Mouse (Mus musculus) liver, embryonic 16.5 days (tissue): ENCODE results near the gene Tcf7l2. TPM values are rescaled to one million over a fixed set of nuclear protein-coding genes. Genes with fewer than 3 reads are reported as not detected.

Source experiments
- ATAC-seq: fragments of 200-750 bp; cut with Nextera tagmentation; 2 replicates; pipeline ENCODE4 v1.8.0; 2017; ENCODE audit warnings: low read depth, mild to moderate bottlenecking, moderate number of reproducible peaks, moderate library complexity
- H3K27ac ChIP-seq: fragments of 300-500 bp; sonication (generic); 2 replicates; pipeline ENCODE4 v1.5.1; 2014; ENCODE audit warnings: mild to moderate bottlenecking, low read length
- H3K27me3 ChIP-seq: fragments of 300-500 bp; sonication (generic); 2 replicates; pipeline ENCODE4 v1.6.1; 2014; ENCODE audit warnings: low read depth, low read length, mixed read lengths; ENCODE audit not compliant: control insufficient read depth, insufficient read depth
- H3K36me3 ChIP-seq: fragments of 300-500 bp; sonication (generic); 2 replicates; pipeline ENCODE4 v1.6.1; 2014; ENCODE audit warnings: mild to moderate bottlenecking; ENCODE audit not compliant: control insufficient read depth, insufficient read depth
- H3K4me1 ChIP-seq: fragments of 300-500 bp; sonication (generic); 2 replicates; pipeline ENCODE4 v1.6.1; 2014; ENCODE audit warnings: low read depth, low read length, mixed read lengths; ENCODE audit not compliant: control insufficient read depth
- H3K4me2 ChIP-seq: fragments of 300-500 bp; sonication (generic); 2 replicates; pipeline ENCODE4 v1.6.1; 2014; ENCODE audit warnings: low read depth, low read length, mixed read lengths
- H3K4me3 ChIP-seq: fragments of 300-500 bp; sonication (generic); 2 replicates; pipeline ENCODE4 v1.5.1; 2014; ENCODE audit warnings: low read depth, mild to moderate bottlenecking, low read length
- H3K9ac ChIP-seq: fragments of 300-500 bp; sonication (generic); 2 replicates; pipeline ENCODE4 v1.6.1; 2014; ENCODE audit warnings: low read depth, low read length
- H3K9me3 ChIP-seq: fragments of 300-500 bp; sonication (generic); replicated peaks from 2 replicates; pipeline ENCODE4 v1.6.1; 2016; ENCODE audit warnings: low read length; ENCODE audit not compliant: control insufficient read depth
- WGBS: fragments of 180-500 bp; shearing (Covaris S2); extraction: QIAGEN DNeasy Blood & Tissue Kit; methylation state at CpG from one replicate; pipeline ENCODE4 v1.1.7; 2014; ENCODE audit not compliant: insufficient replicate concordance; 5-methylcytosine and 5-hydroxymethylcytosine counted together
- polyA plus RNA-seq: library from polyadenylated mRNA; unstranded; fragments of >200 nt; fragmentation: Nextera tagmentation; extraction: Ambion mirVana; gene quantifications from 2 replicates; pipeline ENCODE4 v1.2.1, GENCODE M21; 2015

Gene Tcf7l2
- polyA plus RNA-seq, 1 experiment from 2014 or later, result 20.7 TPM

- no peak overlapping the region for H3K4me2 ChIP-seq
- no peak for ATAC-seq
- WGBS, result 83% methylated on average over 6 of the region's 6 CpGs
- no peak overlapping the region for H3K4me3 ChIP-seq
- H3K27me3 ChIP-seq, result no peaks in the 10 kb centered on the region
- H3K36me3 ChIP-seq, result no peaks in the 10 kb centered on the region
- peaks cover 3% of the 10 kb centered on the region; the same call in 1 of the 2 replicates for H3K9me3 ChIP-seq
- H3K4me1 ChIP-seq, result no peaks in the 10 kb centered on the region; the same call in 1 of the 2 replicates
- H3K9ac ChIP-seq, result no peak overlapping the region
- H3K27ac ChIP-seq, result no peak overlapping the region
These were observed 215.1 kb downstream of the Tcf7l2 start for GRCm38 (mm10) chr19:55956745-55957144.

- H3K9me3 ChIP-seq, result peaks cover 2% of the 10 kb centered on the region; the same call in 1 of the 2 replicates
- no peaks in the 10 kb centered on the region for H3K27me3 ChIP-seq
- no peak overlapping the region for H3K4me2 ChIP-seq
- no peak overlapping the region for H3K9ac ChIP-seq
- no peak overlapping the region for H3K4me3 ChIP-seq
- H3K4me1 ChIP-seq, result no peaks in the 10 kb centered on the region
- H3K36me3 ChIP-seq, result no peaks in the 10 kb centered on the region
- 79% methylated on average over 3 of the region's 3 CpGs for WGBS
- ATAC-seq, result no peak
- H3K27ac ChIP-seq, result no peak overlapping the region
These were observed 222.8 kb downstream of the Tcf7l2 start for GRCm38 (mm10) chr19:55964421-55964820.

GRCm38 (mm10) chr19:55966066-55966465 lies 224.4 kb downstream of the Tcf7l2 start:
- WGBS, result 49% methylated on average over 7 of the region's 7 CpGs
- no peak overlapping the region for H3K4me3 ChIP-seq
- no peaks in the 10 kb centered on the region for H3K9me3 ChIP-seq
- no peak overlapping the region for H3K9ac ChIP-seq
- no peak overlapping the region for H3K27ac ChIP-seq
- ATAC-seq, result no peak
- H3K4me1 ChIP-seq, result no peaks in the 10 kb centered on the region
- no peaks in the 10 kb centered on the region for H3K36me3 ChIP-seq
- H3K27me3 ChIP-seq, result no peaks in the 10 kb centered on the region
- no peak overlapping the region for H3K4me2 ChIP-seq

- Histone ChIP-seq H3K4me3 (no peak overlapping the region), H3K9ac (no peak overlapping the region), H3K9me3 (no peaks in the 10 kb centered on the region), H3K4me1 (no peaks in the 10 kb centered on the region), H3K36me3 (no peaks in the 10 kb centered on the region), H3K27me3 (no peaks in the 10 kb centered on the region), H3K27ac (no peak overlapping the region), H3K4me2 (no peak overlapping the region)
- 39% methylated on average over 14 of the region's 14 CpGs for WGBS
- ATAC-seq, result no peak
These were observed 228.4 kb downstream of the Tcf7l2 start for GRCm38 (mm10) chr19:55969929-55970531.

GRCm38 (mm10) chr19:55976073-55976472 lies 234.5 kb downstream of the Tcf7l2 start:
- H3K4me2 ChIP-seq, result no peak overlapping the region
- ATAC-seq, result no peak
- H3K4me3 ChIP-seq, result no peak overlapping the region
- 75% methylated on average over 9 of the region's 9 CpGs for WGBS
- no peak overlapping the region for H3K9ac ChIP-seq
- H3K27ac ChIP-seq, result no peak overlapping the region
- H3K4me1 ChIP-seq, result no peaks in the 10 kb centered on the region
- no peaks in the 10 kb centered on the region for H3K36me3 ChIP-seq
- no peaks in the 10 kb centered on the region for H3K9me3 ChIP-seq
- H3K27me3 ChIP-seq, result no peaks in the 10 kb centered on the region
